In genomic region chr14:57808558-57808957, GRCm38 (mm10) we compare ENCODE assay signal across 9 mouse cellular contexts. TPM values are rescaled to one million over a fixed set of nuclear protein-coding genes. Genes with fewer than 3 reads are reported as not detected.
DNase-seq lines count a peak whose midpoint lies in the region; ATAC-seq and TF ChIP-seq lines count a peak whose summit lies in the region.
"Had no signal": no experiment of that assay in that cellular context is flagged by ENCODE, and none has a peak within 500 bp of the region (broad histone marks: within the 10 kb centered on the region; RNA-seq: fewer than 3 reads in every experiment).

No protein-coding gene starts in this region.

- no peak overlapping the region for H3K4me2 ChIP-seq in embryonic facial prominence, embryonic 11.5 days (ENCODE audit: low read depth, low read length)
- H3K4me2 ChIP-seq in liver, embryonic 14.5 days (ENCODE audit: low read depth): no peak overlapping the region
- H3K4me2 ChIP-seq: neural tube, embryonic 12.5 days had no signal

- TF ChIP-seq CTCF in bone marrow, adult 2 months (IDR thresholded peaks at IDR 0.05; ENCODE audit: control insufficient read depth, insufficient read depth, low read length): peak; percentile 28
- TF ChIP-seq CTCF in liver, embryonic 14.5 days (IDR thresholded peaks at IDR 0.05; ENCODE audit: low read depth): peak; percentile 81

- no peak overlapping the region for H3K9ac ChIP-seq in embryonic facial prominence, embryonic 11.5 days (replicated peaks; ENCODE audit: low read length)
- no peak overlapping the region for H3K9ac ChIP-seq in liver, embryonic 14.5 days (replicated peaks)
- H3K9ac ChIP-seq: neural tube, embryonic 12.5 days had no signal

- H3K4me3 ChIP-seq in embryonic facial prominence, embryonic 11.5 days (ENCODE audit: low read depth, low read length): no peak overlapping the region
- H3K4me3 ChIP-seq in embryonic facial prominence, embryonic 10.5 days: no peak overlapping the region
- H3K4me3 ChIP-seq in bone marrow, adult 2 months (replicated peaks; ENCODE audit: control insufficient read depth, low read depth, low read length): no peak overlapping the region
- no peak overlapping the region for H3K4me3 ChIP-seq in liver, embryonic 14.5 days (ENCODE audit: insufficient read depth in 1 of 2, low read depth in 2 of 2, low read length in 2 of 2)
- H3K4me3 ChIP-seq: neural tube, embryonic 12.5 days had no signal

- TF ChIP-seq EP300 in liver, embryonic 14.5 days (IDR thresholded peaks at IDR 0.05; ENCODE audit: low read depth): no peak

- 73% methylated on average over 5 of the region's 5 CpGs for WGBS in embryonic facial prominence, embryonic 11.5 days
- 76% methylated on average over 5 of the region's 5 CpGs for WGBS in embryonic facial prominence, embryonic 10.5 days
- WGBS in bone marrow, adult 2 months: 45% methylated on average over 5 of the region's 5 CpGs
- WGBS in liver, embryonic 14.5 days (ENCODE audit: insufficient replicate concordance): 55% methylated on average over 5 of the region's 5 CpGs

- no peaks in the 10 kb centered on the region for H3K9me3 ChIP-seq in embryonic facial prominence, embryonic 11.5 days (replicated peaks; ENCODE audit: control insufficient read depth, low read length)
- H3K9me3 ChIP-seq in embryonic facial prominence, embryonic 10.5 days: no peaks in the 10 kb centered on the region
- no peaks in the 10 kb centered on the region for H3K9me3 ChIP-seq in liver, embryonic 14.5 days (ENCODE audit: control insufficient read depth, low read length)
- H3K9me3 ChIP-seq: neural tube, embryonic 12.5 days had no signal

- H3K4me1 ChIP-seq in embryonic facial prominence, embryonic 11.5 days (ENCODE audit: control insufficient read depth, insufficient read depth, low read length): no peaks in the 10 kb centered on the region
- H3K4me1 ChIP-seq in embryonic facial prominence, embryonic 10.5 days: no peaks in the 10 kb centered on the region
- no peaks in the 10 kb centered on the region for H3K4me1 ChIP-seq in bone marrow, adult 2 months (ENCODE audit: control insufficient read depth, insufficient read depth, low read length)
- H3K4me1 ChIP-seq in liver, embryonic 14.5 days (replicated peaks; ENCODE audit: control insufficient read depth in 2 of 2, insufficient read depth in 2 of 2, low read length in 1 of 2): no peaks in the 10 kb centered on the region
- H3K4me1 ChIP-seq: neural tube, embryonic 12.5 days had no signal

- peak; percentile 33 for DNase-seq in embryonic facial prominence, embryonic 11.5 days (ENCODE audit: low spot score)
- no peak for DNase-seq in embryonic facial prominence, embryonic 10.5 days (ENCODE audit: low spot score)
- peak; percentile 79 for DNase-seq in 416B (ENCODE audit: low read depth)
- peak in 2 of 3 experiments; percentile 41 to 51 for DNase-seq in liver, embryonic 14.5 days (ENCODE audit: low read depth in 3 of 3, low spot score in 3 of 3)
- DNase-seq in adipocyte (ENCODE audit: low spot score): no peak
- DNase-seq in urinary bladder, postnatal 36 days (ENCODE audit: low spot score in 2 of 2): no peak
- no peak for DNase-seq in left cerebral cortex, adult 9 months (ENCODE audit: low spot score in 2 of 2)

- H3K27me3 ChIP-seq in embryonic facial prominence, embryonic 11.5 days (ENCODE audit: control insufficient read depth, insufficient read depth, low read length): no peaks in the 10 kb centered on the region
- H3K27me3 ChIP-seq in embryonic facial prominence, embryonic 10.5 days (replicated peaks; ENCODE audit: low read depth, poor library complexity, severe bottlenecking): no peaks in the 10 kb centered on the region
- no peaks in the 10 kb centered on the region for H3K27me3 ChIP-seq in liver, embryonic 14.5 days (ENCODE audit: control insufficient read depth, insufficient read depth, low read length)
- H3K27me3 ChIP-seq: neural tube, embryonic 12.5 days had no signal

- no peak for TF ChIP-seq POLR2A in bone marrow, adult 2 months (IDR thresholded peaks at IDR 0.05; ENCODE audit: borderline replicate concordance, control insufficient read depth, low read depth, low read length)

- ATAC-seq in embryonic facial prominence, embryonic 11.5 days (replicated peaks; ENCODE audit: insufficient number of reproducible peaks, low FRiP score, low TSS enrichment, low read depth): no peak
- ATAC-seq in liver, embryonic 14.5 days (ENCODE audit: insufficient read depth): no peak

- peaks cover 5% of the 10 kb centered on the region for H3K36me3 ChIP-seq in embryonic facial prominence, embryonic 11.5 days (replicated peaks; ENCODE audit: control insufficient read depth, insufficient read depth, low read depth, low read length)
- peaks cover 99% of the 10 kb centered on the region for H3K36me3 ChIP-seq in embryonic facial prominence, embryonic 10.5 days (replicated peaks)
- H3K36me3 ChIP-seq in liver, embryonic 14.5 days (replicated peaks; ENCODE audit: control insufficient read depth, insufficient read depth, low read depth): peaks cover 66% of the 10 kb centered on the region

- no peak overlapping the region for H3K27ac ChIP-seq in embryonic facial prominence, embryonic 11.5 days (replicated peaks; ENCODE audit: low read depth, low read length)
- H3K27ac ChIP-seq in embryonic facial prominence, embryonic 10.5 days (replicated peaks): no peak overlapping the region
- H3K27ac ChIP-seq in bone marrow, adult 2 months (ENCODE audit: control insufficient read depth, insufficient read depth, low read depth, low read length, poor library complexity): no peak overlapping the region
- H3K27ac ChIP-seq in liver, embryonic 14.5 days: no peak overlapping the region
- H3K27ac ChIP-seq: neural tube, embryonic 12.5 days had no signal

RNA-seq across cellular contexts. Expression of gene Sap18, which starts 10.6 kb away (rescaled TPM):
- polyA plus RNA-seq in embryonic facial prominence, embryonic 11.5 days (2014; fragmentation: Nextera tagmentation; extraction: Ambion mirVana): 23.3 and 32.7 TPM in 2 replicates
- 30.9 and 41.2 TPM in 2 replicates for polyA plus RNA-seq in embryonic facial prominence, embryonic 10.5 days (2016; fragmentation: Nextera tagmentation; extraction: Ambion mirVana)
- 75.0 and 138 TPM in 2 replicates for polyA plus RNA-seq in bone marrow, adult 2 months (2011; ENCODE audit: insufficient read depth, insufficient read length, low replicate concordance, missing spikeins)
- 4.7 and 18.0 TPM in 2 replicates for polyA plus RNA-seq in liver, embryonic 14.5 days (2012; rRNA removed)
- polyA plus RNA-seq in liver, embryonic 14.5 days (2014; fragmentation: Nextera tagmentation; extraction: Ambion mirVana): 6.0 and 13.3 TPM in 2 replicates

RNA-seq across cellular contexts. Expression of gene Ska3, which starts 17.4 kb away (rescaled TPM):
- 49.7 and 53.6 TPM in 2 replicates for polyA plus RNA-seq in embryonic facial prominence, embryonic 11.5 days (2014; fragmentation: Nextera tagmentation; extraction: Ambion mirVana)
- 58.9 and 62.5 TPM in 2 replicates for polyA plus RNA-seq in embryonic facial prominence, embryonic 10.5 days (2016; fragmentation: Nextera tagmentation; extraction: Ambion mirVana)
- polyA plus RNA-seq in bone marrow, adult 2 months (2011; ENCODE audit: insufficient read depth, insufficient read length, low replicate concordance, missing spikeins): 8.3 and 14.0 TPM in 2 replicates
- polyA plus RNA-seq in liver, embryonic 14.5 days (2012; rRNA removed): 4.7 and 8.1 TPM in 2 replicates
- polyA plus RNA-seq in liver, embryonic 14.5 days (2014; fragmentation: Nextera tagmentation; extraction: Ambion mirVana): 9.6 and 10.4 TPM in 2 replicates

RNA-seq across cellular contexts. Expression of gene Mrpl57, which starts 17.5 kb away (rescaled TPM):
- 118 and 126 TPM in 2 replicates for polyA plus RNA-seq in embryonic facial prominence, embryonic 11.5 days (2014; fragmentation: Nextera tagmentation; extraction: Ambion mirVana)
- 140 and 149 TPM in 2 replicates for polyA plus RNA-seq in embryonic facial prominence, embryonic 10.5 days (2016; fragmentation: Nextera tagmentation; extraction: Ambion mirVana)
- 41.3 and 54.3 TPM in 2 replicates for polyA plus RNA-seq in bone marrow, adult 2 months (2011; ENCODE audit: insufficient read depth, insufficient read length, low replicate concordance, missing spikeins)
- polyA plus RNA-seq in liver, embryonic 14.5 days (2012; rRNA removed): 23.6 and 48.3 TPM in 2 replicates
- 149 and 161 TPM in 2 replicates for polyA plus RNA-seq in liver, embryonic 14.5 days (2014; fragmentation: Nextera tagmentation; extraction: Ambion mirVana)

RNA-seq across cellular contexts. Expression of gene Lats2, which starts 50.4 kb away (rescaled TPM):
- polyA plus RNA-seq in embryonic facial prominence, embryonic 11.5 days (2014; fragmentation: Nextera tagmentation; extraction: Ambion mirVana): 14.0 and 14.5 TPM in 2 replicates
- 18.6 and 20.5 TPM in 2 replicates for polyA plus RNA-seq in embryonic facial prominence, embryonic 10.5 days (2016; fragmentation: Nextera tagmentation; extraction: Ambion mirVana)
- 6.1 and 10.6 TPM in 2 replicates for polyA plus RNA-seq in bone marrow, adult 2 months (2011; ENCODE audit: insufficient read depth, insufficient read length, low replicate concordance, missing spikeins)
- 2.6 and 3.2 TPM in 2 replicates for polyA plus RNA-seq in liver, embryonic 14.5 days (2012; rRNA removed)
- 3.9 and 4.1 TPM in 2 replicates for polyA plus RNA-seq in liver, embryonic 14.5 days (2014; fragmentation: Nextera tagmentation; extraction: Ambion mirVana)

Comparison
In these comparisons a context has a peak if more than half of its experiments do, and no peak if none do; other contexts are left out.
1. DNase-seq: peak in embryonic facial prominence, embryonic 11.5 days (single experiment), 416B (single experiment) and liver, embryonic 14.5 days (2 of 3); none in embryonic facial prominence, embryonic 10.5 days (single experiment), adipocyte (single experiment), urinary bladder, postnatal 36 days (0 of 2) and left cerebral cortex, adult 9 months (0 of 2).